Mouse (Mus musculus): Measurements from ENCODE around the gene Phactr1. TPM values are rescaled to one million over a fixed set of nuclear protein-coding genes. Genes with fewer than 3 reads are reported as not detected.

Gene Phactr1
- total and polyA plus RNA-seq, 2 experiments = 0.16 to 0.28 TPM

DNA sequence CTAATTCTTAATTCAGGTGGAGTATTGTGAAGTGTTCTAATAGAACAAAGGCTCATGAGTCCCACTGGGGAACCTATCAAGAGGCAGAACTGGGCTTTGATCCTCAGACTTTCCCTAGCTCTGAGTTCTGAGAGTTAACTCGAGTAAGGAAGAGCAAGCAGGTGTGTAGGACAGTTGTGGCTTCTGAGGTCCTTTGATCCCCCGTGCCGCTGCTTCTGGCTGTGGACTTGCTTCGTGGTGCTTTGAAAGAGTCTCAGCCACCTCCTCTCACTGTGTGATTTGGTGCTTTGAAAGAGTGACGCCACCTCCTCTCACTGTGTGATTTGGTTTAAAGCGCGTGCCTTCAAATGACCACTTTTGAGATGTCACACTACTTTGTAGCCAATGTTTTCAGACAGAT lies 305.4 kb downstream of the Phactr1 start:
- no peak overlapping the region for H3K27ac ChIP-seq (replicated peaks; ENCODE audit: insufficient read depth, low read depth, low read length)
- no peak for DNase-seq (ENCODE audit: extremely low read depth, low read depth, low spot score)
- no peaks in the 10 kb centered on the region for H3K36me3 ChIP-seq (ENCODE audit: control insufficient read depth, insufficient read depth, low read length)
- no peak for TF ChIP-seq CTCF (IDR thresholded peaks at IDR 0.05; ENCODE audit: low read depth, low read length)
- no peak for TF ChIP-seq POLR2A (IDR thresholded peaks at IDR 0.05; ENCODE audit: extremely low read depth, insufficient read depth, low read length)
- no peaks in the 10 kb centered on the region for H3K79me2 ChIP-seq (ENCODE audit: control insufficient read depth, insufficient read depth, low read length)
- no peaks in the 10 kb centered on the region for H3K4me1 ChIP-seq (ENCODE audit: control insufficient read depth, insufficient read depth, low read length)
- H3K9ac ChIP-seq (ENCODE audit: low read depth, low read length) = no peak overlapping the region
- no peak overlapping the region for H3K4me3 ChIP-seq (ENCODE audit: insufficient read depth, low read depth, low read length)
- no peaks in the 10 kb centered on the region for H3K27me3 ChIP-seq (ENCODE audit: control insufficient read depth, insufficient read depth, low read length)
- WGBS = 86% methylated on average over 7 of the region's 7 CpGs

- no peaks in the 10 kb centered on the region for H3K36me3 ChIP-seq (ENCODE audit: control insufficient read depth, insufficient read depth, low read length)
- WGBS = 72% methylated on average over 5 of the region's 5 CpGs
- no peak overlapping the region for H3K27ac ChIP-seq (replicated peaks; ENCODE audit: insufficient read depth, low read depth, low read length)
- H3K27me3 ChIP-seq (ENCODE audit: control insufficient read depth, insufficient read depth, low read length) = no peaks in the 10 kb centered on the region
- no peak for DNase-seq (ENCODE audit: extremely low read depth, low read depth, low spot score)
- TF ChIP-seq POLR2A (IDR thresholded peaks at IDR 0.05; ENCODE audit: extremely low read depth, insufficient read depth, low read length) = no peak
- TF ChIP-seq CTCF (IDR thresholded peaks at IDR 0.05; ENCODE audit: low read depth, low read length) = no peak
- no peaks in the 10 kb centered on the region for H3K79me2 ChIP-seq (ENCODE audit: control insufficient read depth, insufficient read depth, low read length)
- no peaks in the 10 kb centered on the region for H3K4me1 ChIP-seq (ENCODE audit: control insufficient read depth, insufficient read depth, low read length)
- no peak overlapping the region for H3K9ac ChIP-seq (ENCODE audit: low read depth, low read length)
- no peak overlapping the region for H3K4me3 ChIP-seq (ENCODE audit: insufficient read depth, low read depth, low read length)
These were observed 307.6 kb downstream of the Phactr1 start for GRCm38 (mm10) chr13:42987931-42988579.

- WGBS = 90% methylated on average over 5 of the region's 5 CpGs
- TF ChIP-seq POLR2A (IDR thresholded peaks at IDR 0.05; ENCODE audit: extremely low read depth, insufficient read depth, low read length) (no peak), CTCF (IDR thresholded peaks at IDR 0.05; ENCODE audit: low read depth, low read length) (no peak)
- Histone ChIP-seq H3K27me3 (ENCODE audit: control insufficient read depth, insufficient read depth, low read length) (no peaks in the 10 kb centered on the region), H3K4me1 (ENCODE audit: control insufficient read depth, insufficient read depth, low read length) (no peaks in the 10 kb centered on the region), H3K4me3 (ENCODE audit: insufficient read depth, low read depth, low read length) (no peak overlapping the region), H3K79me2 (ENCODE audit: control insufficient read depth, insufficient read depth, low read length) (no peaks in the 10 kb centered on the region), H3K27ac (replicated peaks; ENCODE audit: insufficient read depth, low read depth, low read length) (no peak overlapping the region), H3K36me3 (ENCODE audit: control insufficient read depth, insufficient read depth, low read length) (no peaks in the 10 kb centered on the region), H3K9ac (ENCODE audit: low read depth, low read length) (no peak overlapping the region)
- DNase-seq (ENCODE audit: extremely low read depth, low read depth, low spot score) = no peak
These were observed 309.1 kb downstream of the Phactr1 start for GRCm38 (mm10) chr13:42989481-42989880.

DNA sequence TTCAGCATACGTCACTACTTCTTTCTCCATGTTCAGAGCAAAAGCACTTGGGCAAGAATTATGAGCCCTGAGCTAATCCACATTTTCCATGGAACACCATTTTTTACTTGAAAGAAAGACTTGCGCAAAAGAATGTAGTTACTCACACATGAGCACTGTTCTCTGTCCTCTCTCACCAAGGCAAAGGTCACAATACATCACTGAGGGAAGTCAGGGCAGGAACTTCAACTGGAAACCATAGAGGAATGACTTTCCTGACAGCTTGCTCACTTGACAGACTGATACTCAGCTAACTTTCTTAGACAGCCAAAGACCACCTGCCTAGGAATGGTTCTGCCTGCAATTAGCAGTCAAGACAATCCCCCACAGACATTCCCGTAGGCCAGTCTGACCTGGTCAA lies 309.6 kb downstream of the Phactr1 start:
- no peaks in the 10 kb centered on the region for H3K36me3 ChIP-seq (ENCODE audit: control insufficient read depth, insufficient read depth, low read length)
- DNase-seq (ENCODE audit: extremely low read depth, low read depth, low spot score) = no peak
- H3K27me3 ChIP-seq (ENCODE audit: control insufficient read depth, insufficient read depth, low read length) = no peaks in the 10 kb centered on the region
- 88% methylated on average over 3 of the region's 3 CpGs for WGBS
- H3K79me2 ChIP-seq (ENCODE audit: control insufficient read depth, insufficient read depth, low read length) = no peaks in the 10 kb centered on the region
- H3K4me3 ChIP-seq (ENCODE audit: insufficient read depth, low read depth, low read length) = no peak overlapping the region
- TF ChIP-seq POLR2A (IDR thresholded peaks at IDR 0.05; ENCODE audit: extremely low read depth, insufficient read depth, low read length) = no peak
- no peak for TF ChIP-seq CTCF (IDR thresholded peaks at IDR 0.05; ENCODE audit: low read depth, low read length)
- H3K27ac ChIP-seq (replicated peaks; ENCODE audit: insufficient read depth, low read depth, low read length) = no peak overlapping the region
- H3K9ac ChIP-seq (ENCODE audit: low read depth, low read length) = no peak overlapping the region
- no peaks in the 10 kb centered on the region for H3K4me1 ChIP-seq (ENCODE audit: control insufficient read depth, insufficient read depth, low read length)

- Histone ChIP-seq H3K79me2 (ENCODE audit: control insufficient read depth, insufficient read depth, low read length) (no peaks in the 10 kb centered on the region), H3K9ac (ENCODE audit: low read depth, low read length) (no peak overlapping the region), H3K4me3 (ENCODE audit: insufficient read depth, low read depth, low read length) (no peak overlapping the region), H3K36me3 (ENCODE audit: control insufficient read depth, insufficient read depth, low read length) (no peaks in the 10 kb centered on the region), H3K27ac (replicated peaks; ENCODE audit: insufficient read depth, low read depth, low read length) (no peak overlapping the region), H3K4me1 (ENCODE audit: control insufficient read depth, insufficient read depth, low read length) (no peaks in the 10 kb centered on the region), H3K27me3 (ENCODE audit: control insufficient read depth, insufficient read depth, low read length) (no peaks in the 10 kb centered on the region)
- 77% methylated on average over 2 of the region's 2 CpGs for WGBS
- DNase-seq (ENCODE audit: extremely low read depth, low read depth, low spot score) = no peak
- TF ChIP-seq CTCF (IDR thresholded peaks at IDR 0.05; ENCODE audit: low read depth, low read length) (no peak), POLR2A (IDR thresholded peaks at IDR 0.05; ENCODE audit: extremely low read depth, insufficient read depth, low read length) (no peak)
These were observed 310.2 kb downstream of the Phactr1 start for GRCm38 (mm10) chr13:42990493-42991111.

DNA sequence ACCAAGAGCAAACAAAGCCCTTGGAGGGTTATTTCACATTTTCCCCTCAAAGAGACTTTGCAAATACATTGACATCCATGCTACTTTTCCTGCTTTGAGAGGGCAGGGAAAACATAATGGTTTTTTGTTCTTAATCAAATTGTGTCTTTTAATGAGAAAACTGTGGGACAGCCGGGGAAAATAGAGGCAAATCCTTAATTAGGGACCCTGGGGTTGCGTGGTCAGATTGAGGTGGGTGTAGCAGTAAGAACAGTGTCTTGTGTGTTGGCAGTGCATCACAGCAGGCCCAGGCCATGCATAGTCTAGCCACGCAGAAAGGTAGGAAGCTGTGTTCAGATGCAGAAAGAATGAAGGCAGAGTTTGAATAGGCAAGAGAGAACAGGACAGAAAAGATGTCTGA lies 310.7 kb downstream of the Phactr1 start:
- no peaks in the 10 kb centered on the region for H3K27me3 ChIP-seq (ENCODE audit: control insufficient read depth, insufficient read depth, low read length)
- TF ChIP-seq CTCF (IDR thresholded peaks at IDR 0.05; ENCODE audit: low read depth, low read length) (no peak), POLR2A (IDR thresholded peaks at IDR 0.05; ENCODE audit: extremely low read depth, insufficient read depth, low read length) (no peak)
- no peaks in the 10 kb centered on the region for H3K79me2 ChIP-seq (ENCODE audit: control insufficient read depth, insufficient read depth, low read length)
- WGBS = 81% methylated on average over 3 of the region's 3 CpGs
- H3K4me1 ChIP-seq (ENCODE audit: control insufficient read depth, insufficient read depth, low read length) = no peaks in the 10 kb centered on the region
- H3K27ac ChIP-seq (replicated peaks; ENCODE audit: insufficient read depth, low read depth, low read length) = no peak overlapping the region
- no peak overlapping the region for H3K4me3 ChIP-seq (ENCODE audit: insufficient read depth, low read depth, low read length)
- H3K36me3 ChIP-seq (ENCODE audit: control insufficient read depth, insufficient read depth, low read length) = no peaks in the 10 kb centered on the region
- DNase-seq (ENCODE audit: extremely low read depth, low read depth, low spot score) = no peak
- H3K9ac ChIP-seq (ENCODE audit: low read depth, low read length) = no peak overlapping the region
